8 mouse cellular contexts compared by ENCODE assay signal in the genomic region with DNA sequence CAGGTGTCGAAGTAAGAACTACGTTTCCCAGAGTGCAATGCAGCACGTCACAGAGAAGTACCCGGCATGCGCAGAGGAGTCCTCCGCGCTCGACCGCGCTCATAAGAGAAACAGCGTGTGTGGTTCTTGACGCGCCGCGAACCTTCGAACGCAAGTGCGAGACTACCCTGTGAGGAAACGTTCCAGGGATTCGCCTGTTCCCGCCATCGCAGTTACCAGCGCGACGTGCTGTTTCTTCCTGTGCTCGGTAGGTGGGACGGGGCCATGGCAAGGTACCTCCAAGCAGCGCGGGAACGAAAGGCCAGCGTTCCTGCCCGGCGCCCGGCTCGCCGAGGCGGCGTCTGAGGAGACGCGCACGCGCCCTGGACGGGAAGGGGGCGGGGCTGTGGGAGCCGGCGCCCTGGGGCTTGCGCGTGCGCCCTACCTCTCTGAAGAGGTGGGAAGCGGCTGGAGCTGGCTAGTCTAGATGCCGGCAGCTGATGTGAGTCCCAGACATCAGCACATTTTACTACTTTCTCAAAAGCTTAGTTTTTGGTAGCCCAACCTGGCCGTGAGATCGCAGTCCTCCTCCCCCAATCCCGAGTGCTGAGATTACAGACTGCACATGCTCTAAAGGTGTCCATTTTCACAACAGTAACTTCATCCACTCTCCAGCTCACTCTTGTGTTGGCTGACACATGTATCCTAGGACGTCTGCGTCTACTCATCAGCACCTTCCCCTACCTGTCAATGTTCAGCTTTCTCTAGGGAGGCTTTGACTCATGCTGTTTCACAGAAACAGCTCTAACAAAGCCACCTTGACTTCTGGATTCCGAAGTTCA. TPM values are rescaled to one million over a fixed set of nuclear protein-coding genes. Genes with fewer than 3 reads are reported as not detected.
DNase-seq lines count a peak whose midpoint lies in the region; ATAC-seq and TF ChIP-seq lines count a peak whose summit lies in the region.

A gene (plus strand): TSS at position 79 of the 821 bp plus-strand sequence.

- H3K9ac ChIP-seq in heart, embryonic 12.5 days: peak within 1 kb of the TSS; percentile 80
- peak within 1 kb of the TSS; percentile 65 for H3K9ac ChIP-seq in kidney, postnatal 0 days (ENCODE audit: low read depth, low read length)
- peak within 1 kb of the TSS; percentile 84 for H3K9ac ChIP-seq in liver, embryonic 11.5 days (ENCODE audit: low read depth, low read length)
- peak within 1 kb of the TSS; percentile 42 for H3K9ac ChIP-seq in stomach, embryonic 14.5 days (replicated peaks; ENCODE audit: low read depth, low read length)

- TF ChIP-seq POLR2A in brain, embryonic 14.5 days (IDR thresholded peaks at IDR 0.05; ENCODE audit: borderline replicate concordance, extremely low read depth, insufficient read depth, insufficient read length, poor library complexity, severe bottlenecking): peak; percentile 99

- peak within 1 kb of the TSS; percentile 51 for H3K4me3 ChIP-seq in C2C12 (ENCODE audit: insufficient read depth, poor library complexity, severe bottlenecking)
- peak within 1 kb of the TSS; percentile 70 for H3K4me3 ChIP-seq in erythroblast, embryonic 14.5 days (replicated peaks)
- H3K4me3 ChIP-seq in heart, embryonic 12.5 days: peak within 1 kb of the TSS; percentile 64
- peak within 1 kb of the TSS; percentile 55 for H3K4me3 ChIP-seq in kidney, postnatal 0 days (replicated peaks; ENCODE audit: low read depth, low read length)
- H3K4me3 ChIP-seq in liver, embryonic 11.5 days (ENCODE audit: low read depth, low read length): peak within 1 kb of the TSS; percentile 72
- H3K4me3 ChIP-seq in stomach, embryonic 14.5 days (ENCODE audit: low read depth, low read length): peak within 1 kb of the TSS; percentile 57

- no peaks in the 10 kb centered on the region for H3K27me3 ChIP-seq in C2C12 (ENCODE audit: control insufficient read depth, insufficient read depth, insufficient read length)
- no peaks in the 10 kb centered on the region for H3K27me3 ChIP-seq in erythroblast, embryonic 14.5 days (ENCODE audit: control insufficient read depth)
- H3K27me3 ChIP-seq in heart, embryonic 12.5 days (replicated peaks): no peaks in the 10 kb centered on the region
- H3K27me3 ChIP-seq in kidney, postnatal 0 days (ENCODE audit: insufficient read depth, low read length): no peaks in the 10 kb centered on the region
- H3K27me3 ChIP-seq in liver, embryonic 11.5 days (replicated peaks; ENCODE audit: control insufficient read depth, insufficient read depth, low read length): no peaks in the 10 kb centered on the region
- no peaks in the 10 kb centered on the region for H3K27me3 ChIP-seq in stomach, embryonic 14.5 days (ENCODE audit: control insufficient read depth, insufficient read depth, low read length)

- no peak for TF ChIP-seq CTCF in C2C12 (IDR thresholded peaks at IDR 0.05; ENCODE audit: control insufficient read depth, insufficient read depth, insufficient read length)
- TF ChIP-seq CTCF in brain, embryonic 14.5 days (IDR thresholded peaks at IDR 0.05; ENCODE audit: borderline replicate concordance, extremely low read depth, insufficient read depth, insufficient read length): no peak
- TF ChIP-seq CTCF in kidney, postnatal 0 days (IDR thresholded peaks at IDR 0.05; ENCODE audit: low read depth): no peak

- peak within 1 kb of the TSS; percentile 94 for H3ac ChIP-seq in C2C12 (ENCODE audit: control insufficient read depth, insufficient read length, low read depth)

- H3K9me3 ChIP-seq in erythroblast, embryonic 14.5 days (ENCODE audit: control insufficient read depth, low read length): no peaks in the 10 kb centered on the region
- H3K9me3 ChIP-seq in heart, embryonic 12.5 days (replicated peaks): no peaks in the 10 kb centered on the region
- no peaks in the 10 kb centered on the region for H3K9me3 ChIP-seq in kidney, postnatal 0 days (replicated peaks; ENCODE audit: low read length)
- H3K9me3 ChIP-seq in liver, embryonic 11.5 days (ENCODE audit: control insufficient read depth, low read length): no peaks in the 10 kb centered on the region
- no peaks in the 10 kb centered on the region for H3K9me3 ChIP-seq in stomach, embryonic 14.5 days (ENCODE audit: control insufficient read depth, low read depth, low read length)

- H3K27ac ChIP-seq in heart, embryonic 12.5 days (ENCODE audit: poor library complexity, severe bottlenecking): peak within 1 kb of the TSS; percentile 91
- peak within 1 kb of the TSS; percentile 93 for H3K27ac ChIP-seq in kidney, postnatal 0 days
- H3K27ac ChIP-seq in liver, embryonic 11.5 days (ENCODE audit: low read depth, low read length): peak within 1 kb of the TSS; percentile 91
- peak within 1 kb of the TSS; percentile 91 for H3K27ac ChIP-seq in stomach, embryonic 14.5 days (ENCODE audit: low read length)

- no peaks in the 10 kb centered on the region for H3K36me3 ChIP-seq in C2C12 (ENCODE audit: control insufficient read depth, insufficient read depth)
- H3K36me3 ChIP-seq in erythroblast, embryonic 14.5 days (ENCODE audit: control insufficient read depth): peaks cover 18% of the 10 kb centered on the region
- H3K36me3 ChIP-seq in heart, embryonic 12.5 days: no peaks in the 10 kb centered on the region
- H3K36me3 ChIP-seq in kidney, postnatal 0 days (ENCODE audit: insufficient read depth, low read length): no peaks in the 10 kb centered on the region
- H3K36me3 ChIP-seq in liver, embryonic 11.5 days (ENCODE audit: control insufficient read depth, insufficient read depth, low read length): no peaks in the 10 kb centered on the region; the same call in 1 of the 2 replicates
- H3K36me3 ChIP-seq in stomach, embryonic 14.5 days (ENCODE audit: control insufficient read depth, insufficient read depth, low read length): no peaks in the 10 kb centered on the region

- peak within 1 kb of the TSS; percentile 85 for H3K4me2 ChIP-seq in heart, embryonic 12.5 days
- peak within 1 kb of the TSS; percentile 57 for H3K4me2 ChIP-seq in kidney, postnatal 0 days (ENCODE audit: low read length)
- peak within 1 kb of the TSS; percentile 93 for H3K4me2 ChIP-seq in liver, embryonic 11.5 days
- H3K4me2 ChIP-seq in stomach, embryonic 14.5 days (replicated peaks; ENCODE audit: low read depth, low read length): peak within 1 kb of the TSS; percentile 67

- peaks cover 27% of the 10 kb centered on the region for H3K79me2 ChIP-seq in C2C12 (ENCODE audit: control insufficient read depth, insufficient read depth)

- ATAC-seq in heart, embryonic 12.5 days (ENCODE audit: insufficient number of reproducible peaks, low FRiP score): peak; percentile 98
- ATAC-seq in kidney, postnatal 0 days (replicated peaks; ENCODE audit: low FRiP score, low read depth): peak; percentile 97
- peak; percentile 95 for ATAC-seq in liver, embryonic 11.5 days (replicated peaks; ENCODE audit: low FRiP score)
- peak; percentile 98 for ATAC-seq in stomach, embryonic 14.5 days (ENCODE audit: insufficient number of reproducible peaks, insufficient read depth, low FRiP score, low read depth)

- DNase-seq in brain, embryonic 14.5 days (ENCODE audit: low read depth): peak; percentile 98
- peak; percentile 95 for DNase-seq in kidney, postnatal 0 days (ENCODE audit: low spot score)
- peak; percentile 95 for DNase-seq in liver, embryonic 11.5 days (ENCODE audit: low spot score)
- DNase-seq in naive thymus-derived CD4-positive, alpha-beta T cell, adult 2 months (ENCODE audit: low read depth): peak; percentile 96

- WGBS in heart, embryonic 12.5 days: 1% methylated on average over 57 of the region's 57 CpGs
- 1% methylated on average over 51 of the region's 57 CpGs for WGBS in kidney, postnatal 0 days
- 2% methylated on average over 57 of the region's 57 CpGs for WGBS in liver, embryonic 11.5 days
- whole genome bisulfite sequencing in stomach, embryonic 14.5 days: 1% methylated on average over 57 of the region's 57 CpGs

- H3K79me3 ChIP-seq in C2C12 (ENCODE audit: low read depth): peaks cover 19% of the 10 kb centered on the region

- H3K4me1 ChIP-seq in erythroblast, embryonic 14.5 days (ENCODE audit: control insufficient read depth): peaks cover 53% of the 10 kb centered on the region
- H3K4me1 ChIP-seq in heart, embryonic 12.5 days (replicated peaks): peaks cover 12% of the 10 kb centered on the region
- no peaks in the 10 kb centered on the region for H3K4me1 ChIP-seq in kidney, postnatal 0 days (replicated peaks; ENCODE audit: insufficient read depth, low read length)
- peaks cover 24% of the 10 kb centered on the region for H3K4me1 ChIP-seq in liver, embryonic 11.5 days (replicated peaks; ENCODE audit: control insufficient read depth, insufficient read depth, low read length)
- H3K4me1 ChIP-seq in stomach, embryonic 14.5 days (ENCODE audit: control insufficient read depth, insufficient read depth, low read length): peaks cover 5% of the 10 kb centered on the region; the same call in 1 of the 2 replicates

TF ChIP-seq in C2C12, 6 proteins besides CTCF, POLR2A, EP300 and RAD21:
- TF ChIP-seq MYOG (IDR thresholded peaks at IDR 0.05; ENCODE audit: control insufficient read depth, extremely low read depth, insufficient read length): no peak
- TF ChIP-seq MAX (IDR thresholded peaks at IDR 0.05): peak; percentile 76

RNA-seq across cellular contexts. Expression of the gene that starts here (rescaled TPM):
- 39.3 TPM for polyA plus RNA-seq in C2C12 (2012; fragmentation: generic; extraction: Trizol)
- polyA plus RNA-seq in brain, embryonic 14.5 days (2012; rRNA removed): 61.5 and 70.4 TPM in 2 replicates
- 4.0 and 6.3 TPM in 2 replicates for polyA plus RNA-seq in erythroblast, embryonic 14.5 days (2012)
- polyA plus RNA-seq in heart, embryonic 12.5 days (2016; fragmentation: Nextera tagmentation; extraction: Ambion mirVana): 26.9 and 27.2 TPM in 2 replicates
- polyA plus RNA-seq in kidney, postnatal 0 days (2015; fragmentation: Nextera tagmentation; extraction: Ambion mirVana): 37.8 and 38.6 TPM in 2 replicates
- 53.7 and 64.5 TPM in 2 replicates for polyA plus RNA-seq in liver, embryonic 11.5 days (2014; fragmentation: Nextera tagmentation; extraction: Ambion mirVana)
- polyA plus RNA-seq in stomach, embryonic 14.5 days (2014; fragmentation: Nextera tagmentation; extraction: Ambion mirVana): 61.2 and 67.4 TPM in 2 replicates

Comparison
In these comparisons a context has a peak if more than half of its experiments do, and no peak if none do; other contexts are left out.
1. Peak in every context shown above with its lines: DNase-seq, ATAC-seq, H3K4me3 ChIP-seq and H3K27ac ChIP-seq.